Mouse (Mus musculus) olfactory bulb, adult 2 months (tissue): ENCODE data around the gene Csnk1g2.

Experiments used
- CTCF ChIP-seq: fragments of 200-500 bp; IDR thresholded peaks from 2 replicates; pipeline ENCODE4 v1.5.1; 2012; ENCODE audit warnings: low read depth, mild to moderate bottlenecking, low read length, moderate library complexity; ENCODE audit not compliant: insufficient read depth
- POLR2A ChIP-seq: fragments of 200-500 bp; IDR thresholded peaks from 2 replicates; pipeline ENCODE4 v1.6.1; 2012; ENCODE audit warnings: mild to moderate bottlenecking, low read depth, low read length, moderate library complexity; ENCODE audit not compliant: insufficient read depth

DNA sequence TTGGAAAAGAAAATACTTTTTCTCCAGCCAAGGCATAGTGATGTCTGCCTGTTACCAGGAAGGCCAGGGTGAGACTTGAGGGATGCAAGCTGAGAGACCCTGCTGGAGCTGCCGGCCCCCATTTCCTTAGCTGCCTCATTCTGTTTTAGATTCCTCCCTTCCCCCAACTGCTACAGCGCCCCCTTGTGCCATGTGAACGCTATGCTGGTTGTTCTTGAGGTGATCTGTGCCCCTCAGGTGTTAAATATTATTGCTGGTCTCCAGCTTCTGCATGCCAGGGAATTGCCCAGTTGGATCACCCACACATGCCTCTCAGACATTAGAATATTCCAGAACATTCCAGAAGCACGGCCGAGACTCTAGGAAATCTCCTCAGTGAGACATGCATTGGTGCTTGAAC lies 38.5 kb downstream of the Csnk1g2 start:
- no peak for TF ChIP-seq POLR2A
- peak; percentile 46 for TF ChIP-seq CTCF
